Mouse (Mus musculus) urinary bladder, postnatal 36 days (tissue): Measurements from ENCODE around the gene Setmar.

ENCODE experiments used
- DNase-seq, 2 experiments: peaks; one replicate each; pipeline ENCODE4 v3.0.0; 2022; ENCODE audit warnings: low spot score in 2 of 2, mixed read lengths in 1 of 2

Setmar gene

GRCm38 (mm10) chr6:108064918-108065526 is at the start of gene Setmar:
TSS of gene Setmar (plus strand) at chr6:108065045.
- peak; percentile 95 to 98 for DNase-seq

GRCm38 (mm10) chr6:108021646-108022045 is 43.2 kb upstream of the Setmar start:
- no peak for DNase-seq

DNA sequence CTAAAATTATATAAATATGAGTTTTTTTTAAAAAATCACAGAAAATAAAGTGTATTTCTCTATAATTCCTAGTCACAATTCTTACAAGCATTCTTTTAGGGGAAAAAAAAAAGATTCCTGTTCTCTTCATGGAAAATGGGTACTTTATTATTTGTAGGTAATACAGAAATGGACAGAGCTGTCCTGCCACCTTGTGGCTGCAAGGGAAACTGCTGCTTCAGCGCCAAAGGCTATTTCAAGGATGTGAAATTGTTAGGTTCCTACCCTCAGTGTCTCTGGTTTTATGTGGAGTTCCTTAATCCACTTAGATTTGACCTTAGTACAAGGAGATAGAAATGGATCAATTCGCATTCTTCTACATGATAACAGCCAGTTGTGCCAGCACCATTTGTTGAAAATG is 9.8 kb upstream of the Setmar start:
- DNase-seq, result peak in 1 of 2 experiments; percentile 19

GRCm38 (mm10) chr6:108055946-108056345 is 8.9 kb upstream of the Setmar start:
- DNase-seq, result no peak

DNA sequence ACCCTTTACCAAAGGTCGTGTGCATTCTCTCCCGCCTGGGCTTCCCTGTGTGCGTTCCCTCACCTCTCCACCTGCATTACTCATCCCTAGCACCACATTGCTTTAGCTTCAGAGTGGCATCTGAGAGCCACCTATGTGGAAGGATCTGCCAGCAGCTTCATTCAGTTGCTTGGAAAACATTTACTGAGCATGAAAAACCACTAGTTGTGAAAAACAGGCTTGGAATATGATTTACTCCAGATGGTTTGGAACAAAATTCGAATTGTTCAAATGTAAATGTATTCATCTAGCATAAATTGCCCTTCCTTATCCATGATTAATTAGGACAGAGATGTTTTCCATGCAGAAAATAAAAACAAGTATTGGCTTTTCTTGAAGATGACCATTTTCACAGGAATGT is 7.5 kb upstream of the Setmar start:
- no peak for DNase-seq

DNA sequence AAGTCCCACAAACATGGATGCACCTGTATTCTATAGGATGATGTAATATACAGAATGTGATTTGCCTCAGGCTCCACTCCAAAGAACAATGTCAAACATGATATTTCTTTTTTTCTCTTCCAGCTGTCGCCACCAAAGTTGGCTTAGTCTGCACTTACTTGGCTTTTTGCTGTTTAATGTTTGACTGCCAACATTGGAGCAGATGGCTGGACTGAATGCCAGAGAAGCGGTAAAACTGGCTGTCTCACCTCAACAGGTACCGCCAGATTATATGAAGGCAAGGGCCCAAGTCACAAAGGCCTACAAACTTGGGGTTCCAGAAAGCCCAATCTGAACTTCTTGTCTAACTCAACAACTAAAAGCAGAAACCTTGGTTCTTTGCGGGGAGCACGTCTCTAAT is 6.8 kb upstream of the Setmar start:
- DNase-seq, result no peak

- DNase-seq, result no peak
These were observed 3.7 kb upstream of the Setmar start for GRCm38 (mm10) chr6:108061121-108061520.

- DNase-seq, result peak in 1 of 2 experiments; percentile 58
These were observed 738 bp downstream of the Setmar start for GRCm38 (mm10) chr6:108065583-108065982.

DNA sequence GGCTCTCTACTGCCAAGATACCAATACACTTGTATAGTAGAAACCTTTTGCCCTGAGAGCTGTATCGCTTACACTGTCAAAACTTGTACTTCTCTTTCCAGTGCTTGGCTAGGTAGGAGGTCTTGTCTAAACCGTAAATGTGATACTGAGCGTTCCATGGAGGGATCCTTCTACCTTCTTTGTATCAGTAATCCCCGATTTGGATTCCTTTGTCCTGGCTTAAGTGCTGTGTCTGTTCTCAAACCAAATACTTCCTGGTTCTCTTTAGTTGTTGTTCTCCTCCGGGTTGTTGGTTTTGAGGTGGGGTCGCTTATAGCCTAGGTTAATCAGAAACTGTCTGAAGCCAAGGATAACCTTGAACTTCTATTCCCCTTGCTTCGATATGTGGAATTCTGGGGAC is 6.1 kb downstream of the Setmar start:
- no peak for DNase-seq

- DNase-seq, result no peak
These were observed 8.2 kb downstream of the Setmar start for GRCm38 (mm10) chr6:108073071-108073470.

GRCm38 (mm10) chr6:108073931-108074330 is 9.1 kb downstream of the Setmar start:
- DNase-seq, result no peak

- no peak for DNase-seq
These were observed 9.8 kb downstream of the Setmar start for GRCm38 (mm10) chr6:108074624-108075023.

DNA sequence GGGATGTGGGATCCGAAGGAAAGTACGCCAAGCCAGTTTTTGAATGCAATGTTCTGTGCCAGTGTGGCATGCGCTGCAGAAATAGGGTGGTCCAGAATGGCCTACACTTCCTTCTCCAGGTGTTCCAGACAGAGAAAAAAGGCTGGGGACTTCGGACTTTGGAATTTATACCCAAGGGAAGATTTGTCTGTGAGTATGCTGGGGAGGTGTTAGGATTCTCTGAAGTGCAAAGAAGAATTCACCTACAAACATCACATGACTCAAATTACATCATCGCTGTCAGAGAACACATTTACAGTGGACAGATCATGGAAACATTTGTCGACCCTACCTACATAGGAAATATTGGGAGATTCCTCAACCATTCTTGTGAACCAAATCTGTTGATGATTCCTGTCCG is 11.0 kb downstream of the Setmar start:
- DNase-seq, result no peak

DNA sequence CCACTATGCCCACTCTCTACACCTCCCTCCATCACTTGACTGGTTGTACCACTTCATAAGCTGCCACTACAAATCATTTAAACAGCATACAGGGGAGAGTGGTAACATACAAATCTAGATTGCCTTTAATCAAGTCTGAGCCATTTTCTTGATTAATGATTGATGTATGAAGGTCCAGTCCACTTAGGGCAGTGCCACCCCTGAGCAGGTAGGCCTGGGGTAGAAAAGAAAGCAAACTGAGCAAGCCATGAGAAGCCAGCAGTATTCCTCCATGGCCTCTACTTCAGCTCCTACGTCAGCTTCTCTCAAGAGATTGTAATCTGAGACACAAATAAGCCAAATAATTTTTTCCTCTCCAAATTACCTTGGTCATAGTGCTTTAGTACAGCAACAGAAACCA is 26.5 kb downstream of the Setmar start:
- no peak for DNase-seq

GRCm38 (mm10) chr6:108092646-108093045 is 27.8 kb downstream of the Setmar start:
- no peak for DNase-seq

GRCm38 (mm10) chr6:108093449-108093848 is 28.6 kb downstream of the Setmar start:
- no peak for DNase-seq

DNA sequence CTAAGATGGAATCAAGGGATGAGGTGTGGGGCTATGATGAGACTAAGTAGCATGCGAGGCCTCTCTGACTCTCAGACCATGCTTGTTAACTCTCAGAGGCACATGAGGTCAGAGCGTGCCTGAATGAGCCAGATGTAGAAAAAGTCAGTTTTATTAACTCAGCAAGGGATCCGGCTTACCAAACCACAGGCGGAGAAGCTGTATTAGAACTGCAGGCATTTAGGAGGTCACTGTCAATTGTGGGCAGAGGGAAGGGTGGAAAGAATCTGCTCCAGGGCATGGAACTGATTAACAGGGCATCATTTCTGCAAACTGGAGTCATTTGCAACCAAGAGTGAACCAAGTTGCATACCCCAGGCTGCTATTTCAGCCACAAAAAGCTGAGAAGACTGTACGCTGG is 30.6 kb downstream of the Setmar start:
- no peak for DNase-seq

GRCm38 (mm10) chr6:108098171-108098845 is 33.5 kb downstream of the Setmar start:
- peak; percentile 48 to 59 for DNase-seq

- no peak for DNase-seq
These were observed 34.0 kb downstream of the Setmar start for GRCm38 (mm10) chr6:108098846-108099217.

GRCm38 (mm10) chr6:108101936-108102830 is 37.3 kb downstream of the Setmar start:
- no peak for DNase-seq

DNA sequence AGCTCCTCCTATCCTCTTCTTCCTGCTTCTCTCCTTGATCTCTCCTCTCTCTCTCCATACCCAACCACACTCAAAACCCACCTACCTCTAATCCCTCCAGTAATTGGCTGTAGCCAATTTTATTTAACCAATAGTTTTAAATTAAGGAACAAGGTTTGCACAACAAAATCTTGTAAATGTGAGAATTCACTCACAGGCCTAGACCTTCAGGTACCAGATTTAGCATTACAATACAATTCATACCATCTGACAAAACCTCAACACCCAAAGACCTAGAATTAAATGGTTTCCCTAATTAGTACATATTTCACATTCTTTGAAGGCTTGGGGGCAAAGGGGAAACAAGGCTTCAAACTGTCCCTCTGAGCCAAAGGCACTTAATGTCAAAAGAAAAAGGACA is 42.5 kb downstream of the Setmar start:
- DNase-seq, result no peak

DNA sequence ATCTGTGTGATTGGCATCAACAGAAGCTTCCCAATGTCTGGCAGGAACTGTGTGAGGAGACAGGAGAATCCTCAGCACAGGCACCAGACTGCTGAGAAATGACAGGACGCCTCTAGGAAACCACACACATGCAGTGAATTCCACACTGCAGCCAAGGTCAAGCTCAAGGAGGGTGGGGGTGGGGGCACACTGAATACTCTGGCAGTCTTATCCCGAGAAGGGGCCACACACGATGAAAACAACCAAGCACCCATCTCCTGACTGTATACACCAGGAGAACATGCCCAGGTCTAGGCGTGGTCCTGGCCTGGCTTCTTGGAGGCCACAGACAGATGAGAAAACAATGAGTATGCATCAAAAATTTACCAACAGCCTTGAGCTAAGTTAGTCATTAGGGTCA is 45.5 kb downstream of the Setmar start:
- DNase-seq, result no peak

GRCm38 (mm10) chr6:108111693-108112092 is 46.8 kb downstream of the Setmar start:
- no peak for DNase-seq
